Mouse (Mus musculus): ENCODE data around the gene Cox7c.
"Not testable (repeated sequence)": the region's sequence is repeated elsewhere in the genome, so short reads cannot be mapped to it uniquely, and the experiment has no call there.

The Cox7c gene

GRCm38 (mm10) chr13:86046254-86046951 is at the start of gene Cox7c:
Cox7c (minus strand) TSS chr13:86046904.
- in situ Hi-C loops (cut with MboI; ENCODE audit: unreplicated experiment in 2 of 2), result loop anchor here (25.0 kb wide), 3 partner anchors 759 to 1834 kb away; partner anchors contain the start of genes Ccnh (in 2 of the 2), Rasa1 (in 1 of the 2) and Tmem161b (in 1 of the 2)

DNA sequence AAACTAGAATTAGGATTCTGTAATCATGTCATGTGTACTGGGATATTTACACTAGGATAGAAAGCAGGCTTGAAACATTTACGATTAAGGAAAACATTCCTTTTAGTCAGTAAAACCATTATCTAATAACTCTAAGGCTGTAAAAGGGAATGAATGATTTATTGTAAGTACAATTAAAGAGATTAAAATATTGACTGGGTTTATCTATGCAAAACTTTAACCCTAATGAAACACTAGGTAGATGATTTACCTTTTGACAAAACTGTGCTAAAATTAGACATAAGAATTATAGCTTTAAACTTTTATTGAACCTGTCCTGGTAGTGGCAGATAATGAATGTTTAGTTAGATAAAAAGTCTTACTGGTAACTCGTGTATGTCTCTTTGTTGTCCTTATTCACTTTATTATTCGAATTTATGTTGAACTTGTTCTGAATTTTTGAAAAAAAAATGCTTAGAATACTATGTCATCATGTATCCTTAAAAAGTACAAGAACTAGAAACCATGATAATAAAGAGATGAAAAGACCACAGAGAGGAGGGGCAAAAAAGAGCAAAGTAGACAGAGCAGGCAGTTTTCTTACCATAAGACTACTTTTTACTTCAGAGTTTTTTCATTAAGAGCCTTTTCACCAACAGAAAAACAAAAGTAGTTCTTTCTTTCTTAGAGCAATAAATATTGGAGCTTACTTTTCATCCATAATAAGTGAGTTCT is 21.5 kb upstream of the Cox7c start:
- in situ Hi-C loops (cut with MboI; ENCODE audit: unreplicated experiment in 2 of 2), result no loop called here

- in situ Hi-C loops (cut with MboI; ENCODE audit: unreplicated experiment in 2 of 2), result no loop called here
These were observed 20.8 kb upstream of the Cox7c start for GRCm38 (mm10) chr13:86067508-86067907.

- in situ Hi-C loops (cut with MboI; ENCODE audit: unreplicated experiment in 2 of 2), result not testable (repeated sequence)
These were observed 7.4 kb upstream of the Cox7c start for GRCm38 (mm10) chr13:86054091-86054490.

GRCm38 (mm10) chr13:86004907-86005675 is 41.6 kb downstream of the Cox7c start:
- in situ Hi-C loops (cut with MboI; ENCODE audit: unreplicated experiment in 2 of 2), result no loop called here
